Mouse (Mus musculus) ovary, adult 18-20 months (tissue): Measurements from ENCODE around the gene Olfr826.
A peak's percentile ranks its signal among the peaks of the same experiment; 100 is the strongest.
"Not testable (repeated sequence)": the region's sequence is repeated elsewhere in the genome, so short reads cannot be mapped to it uniquely, and the experiment has no call there.

Experiments used
- DNase-seq: peaks from one replicate; pipeline ENCODE4 v3.0.0; 2022; ENCODE audit warnings: low spot score, mixed read lengths

Gene Olfr826

DNA sequence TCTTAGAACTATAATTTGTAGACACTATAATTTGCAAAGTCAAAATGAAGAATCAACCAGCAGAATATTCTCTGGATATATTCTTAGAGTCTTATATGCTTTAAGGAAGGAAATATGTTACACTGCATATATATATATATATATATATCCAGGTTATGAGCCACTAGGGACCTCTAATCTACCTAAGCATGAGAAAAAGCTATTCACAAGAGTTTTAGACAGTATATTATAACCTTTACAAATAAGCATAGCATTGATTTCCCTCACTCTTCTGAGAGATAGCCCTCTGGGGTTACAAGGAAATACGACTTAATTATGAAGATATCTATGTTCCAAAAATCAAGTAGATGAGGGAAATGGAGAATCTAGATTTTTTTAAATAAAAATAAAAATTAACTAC, at the start of gene Olfr826:
Gene Olfr826 (minus strand): TSS at position 101 of the 400 bp plus-strand sequence.
- DNase-seq: no peak

- DNase-seq: no peak
Observed at GRCm38 (mm10) chr10:130232117-130232516, 48.1 kb upstream of the Olfr826 start.

GRCm38 (mm10) chr10:130229584-130229983, 45.6 kb upstream of the Olfr826 start:
- no peak for DNase-seq

DNA sequence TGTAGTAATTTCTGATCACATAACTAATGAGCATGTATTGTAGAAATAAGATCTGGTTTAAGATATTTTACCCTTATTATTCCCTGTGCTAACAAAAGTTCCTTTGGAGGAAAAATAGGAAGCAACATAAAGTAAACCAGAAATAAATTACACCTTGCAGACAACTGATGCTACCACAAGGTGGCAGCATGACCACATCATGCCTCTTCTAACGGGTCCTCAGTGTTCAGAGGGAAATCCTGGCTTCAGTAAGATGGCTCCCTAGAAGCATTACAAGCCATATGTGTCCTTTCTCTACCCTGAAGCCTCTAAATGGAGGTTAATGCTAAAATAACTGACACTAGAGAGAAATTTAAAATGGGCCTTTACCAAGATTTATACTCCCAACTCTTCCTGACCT, 44.3 kb upstream of the Olfr826 start:
- no peak for DNase-seq

DNA sequence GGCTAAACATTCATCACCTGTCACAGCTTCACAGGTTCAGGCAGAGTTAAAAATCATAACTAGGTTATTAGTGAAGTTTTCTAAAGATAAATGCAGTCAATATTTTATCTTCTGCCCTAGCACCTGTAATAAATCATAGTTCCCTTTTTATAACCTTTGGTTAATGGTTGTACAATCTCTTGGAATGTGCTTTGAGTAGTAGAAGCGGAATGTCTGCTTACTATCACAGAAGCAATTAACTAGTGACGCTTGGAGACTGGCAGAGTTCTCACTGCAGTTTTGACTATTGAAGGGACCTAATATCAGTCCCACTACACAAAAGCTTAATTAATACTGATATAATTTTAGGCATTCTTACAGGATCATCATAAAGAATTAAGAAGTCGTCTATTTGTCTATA, 41.0 kb upstream of the Olfr826 start:
- no peak for DNase-seq

GRCm38 (mm10) chr10:130214303-130214702, 30.3 kb upstream of the Olfr826 start, which contains the start of gene Olfr827:
Olfr827 (minus strand) TSS chr10:130214403.
- no peak for DNase-seq

GRCm38 (mm10) chr10:130166666-130167065, 17.3 kb downstream of the Olfr826 start, which contains the start of gene Olfr825:
Olfr825 (minus strand) TSS chr10:130166766.
- DNase-seq: no peak

DNA sequence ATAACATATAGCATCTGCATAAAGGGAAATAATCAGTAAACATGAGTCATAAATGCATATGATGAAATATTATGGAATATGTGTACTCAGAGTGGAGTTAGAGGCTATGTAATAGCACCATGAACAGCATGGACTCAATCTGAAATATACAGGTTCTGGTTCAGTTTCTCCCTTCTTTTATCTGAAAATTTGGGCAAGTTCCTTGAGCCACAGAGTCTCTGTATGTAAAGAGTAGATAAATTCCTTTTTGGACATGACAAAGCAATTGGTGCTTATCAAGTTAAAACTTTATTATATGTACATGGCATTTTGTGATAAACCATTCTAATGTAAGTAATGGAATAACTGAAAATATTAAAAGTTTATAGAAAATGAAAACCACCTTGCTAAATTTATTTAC, 18.8 kb downstream of the Olfr826 start:
- DNase-seq: no peak

GRCm38 (mm10) chr10:130144121-130144520, 39.9 kb downstream of the Olfr826 start:
- DNase-seq: no peak

DNA sequence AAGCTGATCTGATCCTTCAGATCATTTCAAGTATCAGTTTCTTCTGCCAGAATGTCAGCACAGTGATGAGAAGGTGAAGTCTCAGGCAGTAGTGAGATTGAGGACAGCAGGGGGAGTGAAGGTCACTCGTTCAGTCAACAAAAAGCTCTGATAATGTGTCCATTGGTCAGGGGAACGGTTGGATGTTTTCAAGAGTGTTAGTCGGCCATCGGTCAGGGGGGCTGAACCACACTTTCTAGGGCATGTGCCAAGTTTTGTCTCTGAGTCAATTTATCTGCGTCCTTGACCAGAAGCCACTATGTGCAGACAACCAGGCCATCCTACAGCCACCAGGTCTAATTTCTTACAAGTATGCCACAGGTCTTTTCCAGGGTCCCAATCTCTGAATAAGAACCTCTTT, 41.5 kb downstream of the Olfr826 start:
- peak; percentile 57 for DNase-seq

- no peak for DNase-seq
Observed at GRCm38 (mm10) chr10:130134811-130135210, 49.2 kb downstream of the Olfr826 start.

- DNase-seq: not testable (repeated sequence)
Observed at GRCm38 (mm10) chr10:130129900-130130299, 54.1 kb downstream of the Olfr826 start, which contains the start of gene Olfr824. Olfr824 (minus strand) TSS chr10:130130000.
